Mouse (Mus musculus) lung, adult 2 months (tissue): ENCODE measurements around the gene Cdh12.

Experiments used
- CTCF ChIP-seq: fragments of 200-500 bp; IDR thresholded peaks from 2 replicates; pipeline ENCODE4 v1.5.1; 2011; ENCODE audit warnings: mild to moderate bottlenecking, low read length, control low read depth; ENCODE audit not compliant: insufficient read depth
- POLR2A ChIP-seq: fragments of 200-500 bp; IDR thresholded peaks from 2 replicates; pipeline ENCODE4 v1.6.1; 2011; ENCODE audit warnings: low read depth, mild to moderate bottlenecking, control low read depth, low read length, borderline replicate concordance; ENCODE audit errors: extremely low read depth

DNA sequence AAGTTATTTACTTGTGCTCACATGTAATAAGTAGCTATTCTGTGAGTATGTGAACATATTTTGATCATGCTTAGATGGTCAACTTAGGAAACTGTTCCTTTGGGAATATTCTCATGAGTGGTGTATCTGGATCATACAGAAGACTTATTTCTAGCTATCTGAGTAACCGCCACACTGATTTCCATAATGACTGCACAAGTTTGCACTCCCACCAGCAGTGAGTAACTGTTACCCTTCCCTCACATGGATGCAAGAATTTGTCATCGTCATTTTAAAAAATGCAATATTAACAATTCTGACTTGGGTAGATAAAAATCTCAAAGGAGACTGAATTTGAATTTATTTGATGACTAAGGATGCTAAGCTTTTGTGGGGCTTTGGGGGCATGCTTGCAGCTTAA, 522.0 kb downstream of the Cdh12 start:
- TF ChIP-seq CTCF (no peak), POLR2A (no peak)
